Mouse (Mus musculus) brain, embryonic 14.5 days (tissue): ENCODE results near the gene Gmnn.

Experiments used
- CTCF ChIP-seq: fragments of 200-500 bp; IDR thresholded peaks from 2 replicates; pipeline ENCODE4 v1.5.1; 2012; ENCODE audit warnings: inconsistent platforms, mild to moderate bottlenecking, moderate library complexity, borderline replicate concordance; ENCODE audit not compliant: insufficient read depth, insufficient read length; ENCODE audit errors: extremely low read depth
- POLR2A ChIP-seq: fragments of 200-500 bp; IDR thresholded peaks from 2 replicates; pipeline ENCODE4 v1.6.1; 2012; ENCODE audit warnings: mild to moderate bottlenecking, inconsistent platforms, borderline replicate concordance; ENCODE audit not compliant: poor library complexity, insufficient read depth, insufficient read length, severe bottlenecking; ENCODE audit errors: extremely low read depth

DNA sequence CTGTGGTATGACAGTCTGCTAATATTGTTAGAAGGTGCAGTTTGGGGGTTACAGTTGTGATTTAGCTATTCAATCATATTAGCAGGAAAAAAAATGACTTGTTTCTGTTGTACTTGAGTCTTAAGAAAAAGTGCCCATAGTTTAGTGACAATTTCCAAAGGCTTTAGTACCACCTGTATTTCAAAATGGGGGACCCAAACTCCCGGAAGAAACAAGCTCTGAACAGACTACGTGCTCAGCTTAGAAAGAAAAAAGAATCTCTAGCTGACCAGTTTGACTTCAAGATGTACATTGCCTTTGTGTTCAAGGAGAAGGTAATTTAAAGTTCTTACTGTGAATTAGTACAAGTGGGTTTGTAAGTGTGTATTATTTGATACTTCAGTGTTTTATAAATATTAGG is 41.5 kb upstream of the Gmnn start:
- TF ChIP-seq CTCF (no peak), POLR2A (no peak)
